Mouse (Mus musculus) limb, embryonic 13.5 days (tissue): Measurements from ENCODE around the gene Egfr. TPM values are rescaled to one million over a fixed set of nuclear protein-coding genes. Genes with fewer than 3 reads are reported as not detected.

Source experiments
- ATAC-seq: fragments of 200-750 bp; cut with Nextera tagmentation; 2 replicates; pipeline ENCODE4 v1.8.0; 2017; ENCODE audit warnings: low read depth, moderate number of reproducible peaks, moderate TSS enrichment; ENCODE audit not compliant: low FRiP score
- H3K27ac ChIP-seq: fragments of 300-500 bp; sonication (generic); 2 replicates; pipeline ENCODE4 v1.5.1; 2015; ENCODE audit warnings: inconsistent platforms, mild to moderate bottlenecking, moderate library complexity
- H3K27me3 ChIP-seq: fragments of 300-500 bp; sonication (generic); 2 replicates; pipeline ENCODE4 v1.6.1; 2015; ENCODE audit warnings: mild to moderate bottlenecking, inconsistent platforms
- H3K36me3 ChIP-seq: fragments of 300-500 bp; sonication (generic); 2 replicates; pipeline ENCODE4 v1.6.1; 2015; ENCODE audit warnings: inconsistent platforms, mild to moderate bottlenecking, moderate library complexity
- H3K4me1 ChIP-seq: fragments of 300-500 bp; sonication (generic); 2 replicates; pipeline ENCODE4 v1.6.1; 2015; ENCODE audit warnings: inconsistent platforms
- H3K4me2 ChIP-seq: fragments of 300-500 bp; sonication (generic); replicated peaks from 2 replicates; pipeline ENCODE4 v1.6.1; 2015; ENCODE audit warnings: inconsistent platforms, mild to moderate bottlenecking, moderate library complexity
- H3K4me3 ChIP-seq: fragments of 300-500 bp; sonication (generic); 2 replicates; pipeline ENCODE4 v1.5.1; 2015; ENCODE audit warnings: moderate library complexity, mild to moderate bottlenecking, inconsistent platforms
- H3K9ac ChIP-seq: fragments of 300-500 bp; sonication (generic); 2 replicates; pipeline ENCODE4 v1.6.1; 2015; ENCODE audit warnings: mild to moderate bottlenecking, inconsistent platforms
- H3K9me3 ChIP-seq: fragments of 300-500 bp; sonication (generic); 2 replicates; pipeline ENCODE4 v1.6.1; 2016; ENCODE audit warnings: inconsistent platforms
- WGBS: fragments of 180-500 bp; shearing (Covaris S2); methylation state at CpG from one replicate; pipeline ENCODE4 v1.1.7; 2015; 5-methylcytosine and 5-hydroxymethylcytosine counted together
- polyA plus RNA-seq: library from polyadenylated mRNA; unstranded; fragments of >200 nt; fragmentation: Nextera tagmentation; extraction: Ambion mirVana; gene quantifications from 2 replicates; pipeline ENCODE4 v1.2.1, GENCODE M21; 2015

Egfr gene
- polyA plus RNA-seq, 1 experiment from 2014 or later = 16.4 TPM

DNA sequence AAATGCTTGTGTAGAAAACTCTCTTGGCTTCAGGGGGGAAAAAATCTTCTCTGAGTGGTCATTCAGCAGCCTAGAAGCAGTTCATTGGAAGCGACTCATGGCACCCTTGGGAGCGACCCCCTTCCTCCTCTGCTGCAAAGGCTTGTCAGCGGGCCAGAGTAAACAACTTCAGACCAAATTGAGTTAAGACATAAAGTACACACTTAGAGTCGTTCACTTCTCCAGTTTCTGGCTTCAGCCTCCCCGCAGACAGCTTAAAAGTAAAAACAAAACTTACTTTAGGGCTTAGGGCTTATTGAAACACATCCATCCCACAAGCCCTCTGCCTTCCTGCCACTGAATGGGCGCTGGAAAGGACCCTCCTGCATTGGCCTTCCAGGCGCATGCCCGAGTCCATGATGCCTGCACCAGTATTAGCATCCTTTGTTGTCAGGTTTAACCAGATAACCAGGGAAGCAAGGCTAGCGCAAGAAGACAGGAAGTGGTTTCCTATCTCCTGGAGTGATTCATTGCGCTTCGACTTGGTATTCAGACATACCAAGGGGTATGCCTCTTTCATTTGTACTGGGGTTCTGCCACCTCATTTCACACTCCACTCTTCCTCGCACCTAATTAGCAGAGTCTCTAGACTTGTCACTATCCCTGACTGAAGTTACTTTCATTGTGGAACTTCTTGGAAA is 92.0 kb downstream of the Egfr start:
- Histone ChIP-seq H3K4me3 (no peak overlapping the region), H3K9ac (no peak overlapping the region), H3K27me3 (no peaks in the 10 kb centered on the region), H3K4me2 (no peak overlapping the region; the same call in 1 of the 2 replicates), H3K9me3 (no peaks in the 10 kb centered on the region), H3K36me3 (no peaks in the 10 kb centered on the region), H3K27ac (peak overlapping the region; percentile 79), H3K4me1 (peaks cover 49% of the 10 kb centered on the region)
- WGBS = 39% methylated on average over 12 of the region's 12 CpGs
- peak; percentile 92 for ATAC-seq

DNA sequence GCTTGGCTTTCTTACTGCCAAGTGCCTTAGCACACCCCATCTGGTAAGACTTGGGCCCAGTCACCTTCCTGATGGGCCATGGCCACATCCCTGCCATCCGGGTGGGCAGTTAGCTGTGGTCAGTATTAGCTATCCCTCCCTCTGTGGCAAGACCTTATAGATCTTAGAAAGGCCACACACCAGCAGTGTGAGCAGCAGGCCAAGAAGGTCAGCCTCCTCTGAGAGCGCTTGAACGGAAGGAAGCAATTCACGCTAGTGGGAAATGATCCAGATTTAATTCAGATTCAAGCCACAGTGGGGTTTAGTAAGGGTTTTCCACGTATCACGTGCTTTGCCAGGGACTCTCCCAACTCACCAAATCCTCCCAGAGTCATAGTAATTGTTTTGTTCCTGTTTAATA is 96.9 kb downstream of the Egfr start:
- H3K4me1 ChIP-seq = peaks cover 23% of the 10 kb centered on the region
- H3K9ac ChIP-seq = no peak overlapping the region
- H3K4me2 ChIP-seq = no peak overlapping the region
- H3K4me3 ChIP-seq = no peak overlapping the region
- no peaks in the 10 kb centered on the region for H3K36me3 ChIP-seq
- 65% methylated on average over 6 of the region's 6 CpGs for WGBS
- H3K9me3 ChIP-seq = no peaks in the 10 kb centered on the region
- H3K27me3 ChIP-seq = no peaks in the 10 kb centered on the region
- peak; percentile 28; the same call in 1 of the 2 replicates for ATAC-seq
- H3K27ac ChIP-seq = no peak overlapping the region

- WGBS = 94% methylated on average over 1 of the region's 1 CpGs
- no peak for ATAC-seq
Measured at GRCm38 (mm10) chr11:16851361-16851760, 99.4 kb downstream of the Egfr start.

GRCm38 (mm10) chr11:16854111-16854510 is 102.1 kb downstream of the Egfr start:
- Histone ChIP-seq H3K9me3 (no peaks in the 10 kb centered on the region), H3K36me3 (no peaks in the 10 kb centered on the region), H3K27me3 (no peaks in the 10 kb centered on the region), H3K9ac (no peak overlapping the region), H3K27ac (no peak overlapping the region), H3K4me2 (no peak overlapping the region), H3K4me1 (peaks cover 8% of the 10 kb centered on the region), H3K4me3 (no peak overlapping the region)
- 64% methylated on average over 2 of the region's 2 CpGs for WGBS
- no peak for ATAC-seq

More at GRCm38 (mm10) chr11:16851361-16851760, 99.4 kb downstream of the Egfr start:
- Histone ChIP-seq H3K4me3 (no peak overlapping the region), H3K4me1 (peaks cover 10% of the 10 kb centered on the region), H3K36me3 (no peaks in the 10 kb centered on the region), H3K4me2 (no peak overlapping the region), H3K27me3 (no peaks in the 10 kb centered on the region), H3K27ac (no peak overlapping the region), H3K9me3 (no peaks in the 10 kb centered on the region), H3K9ac (no peak overlapping the region)

- no peak overlapping the region for H3K4me2 ChIP-seq
- no peak overlapping the region for H3K9ac ChIP-seq
- H3K27me3 ChIP-seq = no peaks in the 10 kb centered on the region
- H3K4me3 ChIP-seq = no peak overlapping the region
- H3K4me1 ChIP-seq = peaks cover 11% of the 10 kb centered on the region; the same call in 1 of the 2 replicates
- H3K36me3 ChIP-seq = 0 out of 2 replicates have a peak, but pooled peaks cover 4% of the 10 kb centered on the region
- H3K9me3 ChIP-seq = no peaks in the 10 kb centered on the region
- H3K27ac ChIP-seq = no peak overlapping the region
- 50% methylated on average over 2 of the region's 2 CpGs for WGBS
- no peak for ATAC-seq
Measured at GRCm38 (mm10) chr11:16857346-16857745, 105.3 kb downstream of the Egfr start.

DNA sequence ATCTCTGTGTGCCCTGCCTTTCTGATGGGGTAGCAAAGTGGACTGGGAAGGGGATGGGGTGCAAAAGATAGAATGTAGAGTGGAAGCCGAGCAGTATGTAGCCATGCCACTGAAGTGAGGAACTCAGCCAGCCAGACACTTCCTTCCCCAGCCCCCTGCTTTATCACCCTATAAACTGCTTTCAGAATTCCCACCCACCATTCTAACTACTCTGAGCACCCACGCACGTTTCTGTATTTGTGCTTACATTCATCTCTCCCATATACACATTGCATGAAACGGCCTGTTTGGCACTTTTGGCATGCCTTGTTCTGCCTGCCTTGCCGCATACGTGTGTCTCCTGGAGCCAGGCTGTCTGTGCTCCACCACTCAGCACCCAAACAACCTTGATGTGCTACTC is 109.0 kb downstream of the Egfr start:
- peaks cover 11% of the 10 kb centered on the region; the same call in 1 of the 2 replicates for H3K4me1 ChIP-seq
- 49% methylated on average over 6 of the region's 6 CpGs for WGBS
- H3K9ac ChIP-seq = no peak overlapping the region
- no peak overlapping the region for H3K27ac ChIP-seq
- peaks cover 7% of the 10 kb centered on the region; the same call in 1 of the 2 replicates for H3K36me3 ChIP-seq
- no peak overlapping the region for H3K4me3 ChIP-seq
- H3K4me2 ChIP-seq = no peak overlapping the region
- H3K27me3 ChIP-seq = no peaks in the 10 kb centered on the region
- no peaks in the 10 kb centered on the region for H3K9me3 ChIP-seq
- ATAC-seq = no peak

GRCm38 (mm10) chr11:16863547-16863946 is 111.5 kb downstream of the Egfr start:
- no peak for ATAC-seq
- no peaks in the 10 kb centered on the region for H3K9me3 ChIP-seq
- H3K36me3 ChIP-seq = peaks cover 13% of the 10 kb centered on the region
- H3K4me2 ChIP-seq = no peak overlapping the region
- H3K27ac ChIP-seq = no peak overlapping the region
- H3K27me3 ChIP-seq = no peaks in the 10 kb centered on the region
- no peak overlapping the region for H3K4me3 ChIP-seq
- peaks cover 7% of the 10 kb centered on the region; the same call in 1 of the 2 replicates for H3K4me1 ChIP-seq
- H3K9ac ChIP-seq = no peak overlapping the region

DNA sequence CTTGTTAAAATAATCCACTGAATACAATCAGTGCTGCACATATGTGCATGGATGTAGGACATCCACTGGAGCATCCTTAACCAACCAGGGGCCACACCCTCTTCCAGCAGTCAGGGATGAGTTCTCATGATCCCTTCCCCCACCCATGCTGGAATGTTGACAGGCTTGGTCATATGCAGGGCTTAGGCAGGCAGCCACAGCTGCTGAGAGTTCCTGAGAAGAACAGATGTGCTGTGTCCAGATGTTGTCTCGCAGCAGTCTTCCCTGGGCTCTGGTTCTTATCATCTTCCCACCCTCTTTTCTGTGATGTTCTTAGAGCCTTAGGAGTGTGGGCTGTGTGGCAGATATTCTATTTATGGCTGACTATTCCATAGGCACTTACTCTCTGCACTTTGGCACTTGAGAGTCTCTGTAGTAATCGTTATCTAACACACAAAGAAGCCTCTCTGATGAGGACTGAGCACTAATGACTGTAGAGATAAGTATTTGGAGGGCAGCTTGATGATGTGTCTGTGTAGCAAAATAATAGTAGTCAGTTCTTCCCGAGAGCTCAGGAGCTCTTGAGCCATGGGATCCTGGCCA is 113.1 kb downstream of the Egfr start:
- Histone ChIP-seq H3K9me3 (no peaks in the 10 kb centered on the region), H3K4me3 (no peak overlapping the region), H3K27ac (no peak overlapping the region), H3K4me1 (peaks cover 7% of the 10 kb centered on the region; the same call in 1 of the 2 replicates), H3K27me3 (no peaks in the 10 kb centered on the region), H3K36me3 (peaks cover 12% of the 10 kb centered on the region), H3K4me2 (no peak overlapping the region), H3K9ac (no peak overlapping the region)
- 64% methylated on average over 3 of the region's 3 CpGs for WGBS
- ATAC-seq = peak; percentile 66

DNA sequence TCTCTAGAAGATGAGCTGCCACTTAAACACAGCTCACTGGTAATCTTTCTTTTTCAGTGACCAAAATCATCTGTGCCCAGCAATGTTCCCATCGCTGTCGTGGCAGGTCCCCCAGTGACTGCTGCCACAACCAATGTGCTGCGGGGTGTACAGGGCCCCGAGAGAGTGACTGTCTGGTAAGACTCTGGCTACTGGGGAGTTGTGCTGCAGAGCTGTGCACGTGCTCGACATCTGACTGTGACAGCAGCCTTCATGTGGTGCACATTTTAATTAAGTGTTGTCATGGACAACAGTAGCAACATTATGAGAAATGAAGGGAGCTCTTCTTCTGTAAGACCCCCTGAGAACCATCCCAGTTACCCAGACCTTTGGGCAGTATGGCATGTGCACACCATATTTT is 116.0 kb downstream of the Egfr start:
- 82% methylated on average over 6 of the region's 6 CpGs for WGBS
- peaks cover 15% of the 10 kb centered on the region for H3K36me3 ChIP-seq
- H3K9ac ChIP-seq = no peak overlapping the region
- no peak overlapping the region for H3K4me3 ChIP-seq
- no peak overlapping the region for H3K27ac ChIP-seq
- H3K9me3 ChIP-seq = no peaks in the 10 kb centered on the region
- no peak for ATAC-seq
- H3K4me1 ChIP-seq = no peaks in the 10 kb centered on the region
- H3K27me3 ChIP-seq = no peaks in the 10 kb centered on the region
- no peak overlapping the region for H3K4me2 ChIP-seq

DNA sequence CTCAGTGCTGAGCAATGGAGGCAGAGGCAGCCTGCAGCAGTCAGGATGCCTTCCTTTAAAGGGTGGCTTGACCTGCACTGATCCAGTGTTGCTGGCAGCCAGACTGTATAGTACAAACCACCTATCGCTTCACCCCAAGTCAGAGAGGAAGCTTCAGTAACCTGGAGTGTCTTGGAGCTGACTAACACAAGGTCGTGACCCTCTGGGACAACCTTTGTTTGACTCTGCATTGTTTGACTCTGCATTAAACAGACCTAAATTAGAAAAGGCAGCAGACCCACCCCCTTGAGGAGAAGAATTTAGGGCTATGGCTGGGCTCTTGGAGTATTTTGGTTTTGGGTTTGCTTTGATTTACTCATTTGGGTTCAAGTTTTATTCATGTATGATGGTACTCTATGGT is 117.5 kb downstream of the Egfr start:
- Histone ChIP-seq H3K4me2 (no peak overlapping the region), H3K36me3 (peaks cover 15% of the 10 kb centered on the region), H3K9ac (no peak overlapping the region), H3K4me1 (no peaks in the 10 kb centered on the region), H3K9me3 (no peaks in the 10 kb centered on the region), H3K4me3 (no peak overlapping the region), H3K27ac (no peak overlapping the region), H3K27me3 (no peaks in the 10 kb centered on the region)
- ATAC-seq = no peak
- whole genome bisulfite sequencing = 84% methylated on average over 2 of the region's 2 CpGs

- H3K4me3 ChIP-seq = no peak overlapping the region
- H3K36me3 ChIP-seq = peaks cover 19% of the 10 kb centered on the region
- no peaks in the 10 kb centered on the region for H3K27me3 ChIP-seq
- 53% methylated on average over 5 of the region's 5 CpGs for WGBS
- H3K9ac ChIP-seq = no peak overlapping the region
- no peaks in the 10 kb centered on the region for H3K9me3 ChIP-seq
- H3K4me2 ChIP-seq = no peak overlapping the region
- ATAC-seq = no peak
- H3K27ac ChIP-seq = no peak overlapping the region
- no peaks in the 10 kb centered on the region for H3K4me1 ChIP-seq
Measured at GRCm38 (mm10) chr11:16871120-16871519, 119.1 kb downstream of the Egfr start.

- Histone ChIP-seq H3K4me1 (0 out of 2 replicates have a peak, but pooled peaks cover 6% of the 10 kb centered on the region), H3K27ac (no peak overlapping the region), H3K9ac (no peak overlapping the region), H3K4me2 (no peak overlapping the region), H3K27me3 (no peaks in the 10 kb centered on the region), H3K9me3 (no peaks in the 10 kb centered on the region), H3K36me3 (peaks cover 12% of the 10 kb centered on the region), H3K4me3 (no peak overlapping the region)
- no peak for ATAC-seq
- 57% methylated on average over 9 of the region's 9 CpGs for WGBS
Measured at GRCm38 (mm10) chr11:16877676-16878378, 125.8 kb downstream of the Egfr start.
